Mouse (Mus musculus) erythroblast, embryonic 14.5 days (primary cell): ENCODE measurements around the gene Pigp.

Experiments
- GATA1 ChIP-seq: IDR thresholded peaks from 2 replicates; pipeline ENCODE4 v1.6.1; 2012; ENCODE audit warnings: low read length, inconsistent platforms, mixed read lengths
- TAL1 ChIP-seq: IDR thresholded peaks from 3 replicates; pipeline ENCODE4 v1.6.1; 2012; ENCODE audit warnings: low read length, inconsistent platforms, mixed read lengths

DNA sequence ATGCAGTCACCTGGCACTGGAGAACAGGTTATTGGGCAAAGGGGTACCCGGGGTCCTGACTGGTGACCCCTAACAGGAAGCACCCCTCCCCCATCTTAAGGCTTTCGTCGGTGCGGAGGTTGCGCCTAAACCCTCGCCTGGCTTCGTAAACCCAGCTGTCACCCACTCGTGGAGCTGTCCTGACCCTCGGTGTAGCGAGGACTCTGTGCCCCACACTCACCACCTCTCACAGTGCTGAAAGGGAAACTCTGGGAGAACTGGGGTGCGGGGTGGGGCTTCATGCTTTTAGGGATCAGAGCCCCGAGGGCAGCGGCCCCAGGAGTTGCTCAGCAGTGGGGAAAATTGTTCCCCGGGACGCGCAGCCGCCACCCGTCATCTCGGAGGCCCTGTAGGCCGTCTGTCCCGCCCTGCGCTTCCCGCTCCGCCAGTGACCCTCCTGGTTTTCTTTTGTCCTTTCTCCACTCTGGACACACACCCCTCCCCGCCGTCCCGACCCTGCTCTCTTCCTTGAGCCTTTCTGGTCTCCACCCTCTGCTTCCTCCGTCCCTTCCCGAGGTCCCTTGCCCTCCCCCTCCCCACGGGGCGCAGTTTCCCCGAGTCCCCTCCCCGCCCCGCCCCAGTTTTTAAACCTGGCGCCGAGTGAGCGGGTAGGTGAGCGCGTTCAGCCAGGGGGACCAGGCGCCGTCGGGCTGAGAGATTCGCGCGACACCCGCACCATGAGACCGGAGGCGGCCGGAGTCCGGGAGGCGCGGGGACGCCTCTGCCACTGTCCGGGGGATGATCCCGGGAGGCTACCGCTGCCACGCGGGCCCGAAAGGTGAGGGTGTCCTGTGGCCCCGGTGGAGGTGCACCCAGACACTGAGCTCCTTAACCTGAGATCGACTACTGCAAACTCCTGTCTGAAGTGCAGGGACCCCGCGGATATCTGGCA lies 43.6 kb downstream of the Pigp start, which contains the start of gene Ripply3:
- no peak for TF ChIP-seq TAL1
- no peak for TF ChIP-seq GATA1
